Mouse (Mus musculus) lung, adult 2 months (tissue): ENCODE measurements at regions not wholly inside any gene's neighbourhood (a gene's known extent, or its start where the extent isn't known, plus 50 kb on each side); places are given as distances from the start of the nearest gene placed in this dataset.

Experiments used
- CTCF ChIP-seq: fragments of 200-500 bp; IDR thresholded peaks from 2 replicates; pipeline ENCODE4 v1.5.1; 2011; ENCODE audit warnings: mild to moderate bottlenecking, low read length, control low read depth; ENCODE audit not compliant: insufficient read depth
- POLR2A ChIP-seq: fragments of 200-500 bp; IDR thresholded peaks from 2 replicates; pipeline ENCODE4 v1.6.1; 2011; ENCODE audit warnings: low read depth, mild to moderate bottlenecking, control low read depth, low read length, borderline replicate concordance; ENCODE audit errors: extremely low read depth

DNA sequence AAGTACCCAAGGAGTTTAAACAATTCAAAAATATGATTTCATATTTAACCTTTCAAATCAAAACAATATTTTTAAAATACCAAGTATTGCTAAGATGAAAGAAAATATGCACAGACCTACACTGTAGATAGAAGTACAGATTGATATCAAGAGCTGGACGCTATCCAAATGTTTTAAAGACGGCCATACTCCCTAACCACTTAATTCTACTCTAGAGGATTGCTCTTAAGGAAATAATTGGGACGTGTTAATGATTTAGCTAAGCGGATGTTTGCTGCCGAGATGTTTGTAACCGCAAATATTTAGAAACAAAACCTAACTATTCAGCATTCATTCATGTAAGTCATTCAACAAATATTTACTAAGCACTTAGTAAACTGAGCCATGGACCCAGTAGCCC is 294.2 kb downstream of the Mycn start:
- TF ChIP-seq CTCF (no peak), POLR2A (no peak)
